Mouse (Mus musculus) liver, embryonic 16.5 days (tissue): ENCODE data around the gene Pknox2. TPM values are rescaled to one million over a fixed set of nuclear protein-coding genes. Genes with fewer than 3 reads are reported as not detected.

Source experiments
- ATAC-seq: fragments of 200-750 bp; cut with Nextera tagmentation; 2 replicates; pipeline ENCODE4 v1.8.0; 2017; ENCODE audit warnings: low read depth, mild to moderate bottlenecking, moderate number of reproducible peaks, moderate library complexity
- H3K27ac ChIP-seq: fragments of 300-500 bp; sonication (generic); 2 replicates; pipeline ENCODE4 v1.5.1; 2014; ENCODE audit warnings: mild to moderate bottlenecking, low read length
- H3K27me3 ChIP-seq: fragments of 300-500 bp; sonication (generic); 2 replicates; pipeline ENCODE4 v1.6.1; 2014; ENCODE audit warnings: low read depth, low read length, mixed read lengths; ENCODE audit not compliant: control insufficient read depth, insufficient read depth
- H3K36me3 ChIP-seq: fragments of 300-500 bp; sonication (generic); 2 replicates; pipeline ENCODE4 v1.6.1; 2014; ENCODE audit warnings: mild to moderate bottlenecking; ENCODE audit not compliant: control insufficient read depth, insufficient read depth
- H3K4me1 ChIP-seq: fragments of 300-500 bp; sonication (generic); 2 replicates; pipeline ENCODE4 v1.6.1; 2014; ENCODE audit warnings: low read depth, low read length, mixed read lengths; ENCODE audit not compliant: control insufficient read depth
- H3K4me2 ChIP-seq: fragments of 300-500 bp; sonication (generic); 2 replicates; pipeline ENCODE4 v1.6.1; 2014; ENCODE audit warnings: low read depth, low read length, mixed read lengths
- H3K4me3 ChIP-seq: fragments of 300-500 bp; sonication (generic); 2 replicates; pipeline ENCODE4 v1.5.1; 2014; ENCODE audit warnings: low read depth, mild to moderate bottlenecking, low read length
- H3K9ac ChIP-seq: fragments of 300-500 bp; sonication (generic); 2 replicates; pipeline ENCODE4 v1.6.1; 2014; ENCODE audit warnings: low read depth, low read length
- H3K9me3 ChIP-seq: fragments of 300-500 bp; sonication (generic); replicated peaks from 2 replicates; pipeline ENCODE4 v1.6.1; 2016; ENCODE audit warnings: low read length; ENCODE audit not compliant: control insufficient read depth
- whole genome bisulfite sequencing: fragments of 180-500 bp; shearing (Covaris S2); extraction: QIAGEN DNeasy Blood & Tissue Kit; methylation state at CpG from one replicate; pipeline ENCODE4 v1.1.7; 2014; ENCODE audit not compliant: insufficient replicate concordance; 5-methylcytosine and 5-hydroxymethylcytosine counted together
- polyA plus RNA-seq: library from polyadenylated mRNA; unstranded; fragments of >200 nt; fragmentation: Nextera tagmentation; extraction: Ambion mirVana; gene quantifications from 2 replicates; pipeline ENCODE4 v1.2.1, GENCODE M21; 2015

Gene Pknox2
- polyA plus RNA-seq, 1 experiment from 2014 or later = 0.50 TPM

DNA sequence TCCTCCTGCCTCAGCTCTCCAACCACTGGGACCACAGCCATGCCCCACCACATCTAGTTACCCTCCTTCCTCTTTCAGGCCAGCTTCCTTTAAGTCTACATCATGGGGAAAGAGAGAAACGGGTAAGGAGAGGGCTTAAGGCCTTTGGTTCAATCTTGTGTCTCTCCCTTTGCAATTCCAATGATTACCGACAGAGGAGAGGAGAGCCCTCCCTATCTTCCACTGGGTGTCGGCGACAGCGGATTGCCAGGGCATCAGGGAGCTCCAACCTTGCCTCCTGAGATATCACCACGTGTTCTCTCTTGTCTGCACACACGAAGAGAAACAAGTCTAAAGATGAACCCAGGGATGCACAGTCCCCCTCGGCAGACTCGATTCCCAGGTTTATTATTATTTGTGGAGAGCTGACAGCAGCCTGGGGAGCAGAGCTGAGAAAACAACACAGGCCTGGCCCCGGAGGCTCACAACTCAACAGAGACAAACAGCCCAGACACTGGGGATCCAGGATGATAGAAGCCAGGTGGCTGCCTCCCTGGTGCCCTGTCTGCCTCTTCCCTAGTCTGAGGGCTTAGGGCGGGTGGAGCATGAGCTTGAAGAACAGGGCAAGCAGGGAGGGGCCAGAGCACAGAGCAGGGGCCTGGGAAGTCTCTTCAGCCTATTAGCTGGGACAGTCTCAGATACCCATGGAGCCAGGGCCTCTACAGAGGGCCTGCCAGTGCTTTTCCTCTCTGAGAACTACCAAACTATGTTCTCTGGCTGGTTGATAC is 170.4 kb downstream of the Pknox2 start:
- Histone ChIP-seq H3K4me2 (no peak overlapping the region), H3K4me1 (no peaks in the 10 kb centered on the region), H3K27me3 (no peaks in the 10 kb centered on the region), H3K4me3 (no peak overlapping the region), H3K9ac (no peak overlapping the region), H3K9me3 (no peaks in the 10 kb centered on the region), H3K36me3 (no peaks in the 10 kb centered on the region), H3K27ac (no peak overlapping the region)
- no peak for ATAC-seq
- 38% methylated on average over 11 of the region's 11 CpGs for WGBS

- no peak for ATAC-seq
- 53% methylated on average over 11 of the region's 11 CpGs for WGBS
- no peak overlapping the region for H3K9ac ChIP-seq
These were observed 173.6 kb downstream of the Pknox2 start for GRCm38 (mm10) chr9:36973486-36974227.

GRCm38 (mm10) chr9:36972089-36972488 is 175.1 kb downstream of the Pknox2 start:
- Histone ChIP-seq H3K4me1 (no peaks in the 10 kb centered on the region), H3K4me3 (no peak overlapping the region), H3K27ac (no peak overlapping the region), H3K9me3 (no peaks in the 10 kb centered on the region), H3K36me3 (no peaks in the 10 kb centered on the region), H3K4me2 (no peak overlapping the region), H3K27me3 (no peaks in the 10 kb centered on the region), H3K9ac (no peak overlapping the region)
- 47% methylated on average over 3 of the region's 3 CpGs for WGBS
- ATAC-seq = no peak

More at GRCm38 (mm10) chr9:36973486-36974227, 173.6 kb downstream of the Pknox2 start:
- H3K9me3 ChIP-seq = no peaks in the 10 kb centered on the region
- H3K4me3 ChIP-seq = no peak overlapping the region
- H3K36me3 ChIP-seq = no peaks in the 10 kb centered on the region
- H3K4me2 ChIP-seq = no peak overlapping the region
- no peaks in the 10 kb centered on the region for H3K4me1 ChIP-seq
- H3K27me3 ChIP-seq = no peaks in the 10 kb centered on the region
- no peak overlapping the region for H3K27ac ChIP-seq

- no peaks in the 10 kb centered on the region for H3K4me1 ChIP-seq
- H3K36me3 ChIP-seq = no peaks in the 10 kb centered on the region
- 25% methylated on average over 3 of the region's 3 CpGs for WGBS
- no peak overlapping the region for H3K27ac ChIP-seq
- ATAC-seq = no peak
- no peaks in the 10 kb centered on the region for H3K27me3 ChIP-seq
- H3K4me3 ChIP-seq = no peak overlapping the region
- H3K9me3 ChIP-seq = no peaks in the 10 kb centered on the region
- H3K4me2 ChIP-seq = no peak overlapping the region
- no peak overlapping the region for H3K9ac ChIP-seq
These were observed 176.1 kb downstream of the Pknox2 start for GRCm38 (mm10) chr9:36971066-36971465.

- Histone ChIP-seq H3K9ac (no peak overlapping the region), H3K27me3 (no peaks in the 10 kb centered on the region), H3K4me1 (no peaks in the 10 kb centered on the region), H3K36me3 (no peaks in the 10 kb centered on the region), H3K27ac (no peak overlapping the region), H3K4me3 (no peak overlapping the region), H3K9me3 (no peaks in the 10 kb centered on the region), H3K4me2 (no peak overlapping the region)
- no peak for ATAC-seq
- 6% methylated on average over 5 of the region's 5 CpGs for WGBS
These were observed 176.6 kb downstream of the Pknox2 start for GRCm38 (mm10) chr9:36970651-36971050.

- Histone ChIP-seq H3K27ac (no peak overlapping the region), H3K9me3 (no peaks in the 10 kb centered on the region), H3K27me3 (no peaks in the 10 kb centered on the region), H3K4me2 (no peak overlapping the region), H3K4me3 (no peak overlapping the region), H3K9ac (no peak overlapping the region), H3K4me1 (no peaks in the 10 kb centered on the region), H3K36me3 (no peaks in the 10 kb centered on the region)
- 76% methylated on average over 1 of the region's 1 CpGs for WGBS
- no peak for ATAC-seq
These were observed 178.1 kb downstream of the Pknox2 start for GRCm38 (mm10) chr9:36969131-36969530.

GRCm38 (mm10) chr9:36968713-36969112 is 178.5 kb downstream of the Pknox2 start:
- Histone ChIP-seq H3K4me3 (no peak overlapping the region), H3K4me1 (no peaks in the 10 kb centered on the region), H3K9ac (no peak overlapping the region), H3K4me2 (no peak overlapping the region), H3K9me3 (no peaks in the 10 kb centered on the region), H3K36me3 (no peaks in the 10 kb centered on the region), H3K27me3 (no peaks in the 10 kb centered on the region), H3K27ac (no peak overlapping the region)
- ATAC-seq = no peak
- 39% methylated on average over 7 of the region's 7 CpGs for WGBS

DNA sequence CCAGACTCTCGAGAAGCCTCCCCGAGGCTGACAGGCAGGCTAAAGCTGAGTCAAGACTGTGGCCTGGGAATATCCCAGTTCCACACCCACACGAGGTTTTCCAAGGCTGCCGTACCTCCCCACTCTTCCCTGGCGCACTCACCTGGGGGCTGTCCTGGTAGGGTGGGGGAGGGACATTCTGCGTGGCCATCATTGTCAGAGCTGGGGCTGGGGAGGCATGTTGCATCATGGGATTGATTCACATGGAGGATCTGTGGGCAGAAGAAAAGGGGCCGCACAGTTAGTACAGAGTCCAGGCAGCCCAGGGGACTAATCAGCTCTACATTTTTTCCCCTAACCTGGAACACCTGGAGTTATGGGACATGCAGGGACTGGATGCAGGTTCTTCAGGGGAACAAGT is 179.0 kb downstream of the Pknox2 start:
- no peaks in the 10 kb centered on the region for H3K27me3 ChIP-seq
- H3K36me3 ChIP-seq = no peaks in the 10 kb centered on the region
- no peak overlapping the region for H3K4me2 ChIP-seq
- no peak overlapping the region for H3K9ac ChIP-seq
- H3K4me1 ChIP-seq = no peaks in the 10 kb centered on the region
- H3K9me3 ChIP-seq = no peaks in the 10 kb centered on the region
- no peak overlapping the region for H3K4me3 ChIP-seq
- 61% methylated on average over 7 of the region's 7 CpGs for WGBS
- H3K27ac ChIP-seq = no peak overlapping the region
- ATAC-seq = no peak

DNA sequence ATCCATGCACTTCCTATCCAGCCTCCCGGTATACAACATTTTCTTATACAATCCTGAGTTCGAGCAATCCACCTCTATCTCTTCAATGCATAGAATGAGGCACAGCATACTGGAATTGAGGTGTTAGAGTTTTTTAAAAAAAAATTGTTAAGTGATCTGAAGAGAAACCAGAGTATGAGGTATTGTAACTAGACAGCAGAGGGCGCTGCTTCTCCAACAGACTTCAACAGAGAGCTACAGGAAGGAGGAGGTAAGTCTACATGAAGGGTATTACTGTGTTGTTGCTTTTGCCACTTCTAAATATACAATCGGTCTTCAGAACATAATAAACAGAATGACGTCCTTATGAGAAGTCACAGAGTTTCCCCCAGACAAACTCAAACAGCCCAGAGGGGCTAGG is 181.5 kb downstream of the Pknox2 start:
- Histone ChIP-seq H3K27me3 (no peaks in the 10 kb centered on the region), H3K4me2 (no peak overlapping the region), H3K9ac (no peak overlapping the region), H3K9me3 (no peaks in the 10 kb centered on the region), H3K27ac (no peak overlapping the region), H3K4me1 (no peaks in the 10 kb centered on the region), H3K4me3 (no peak overlapping the region), H3K36me3 (no peaks in the 10 kb centered on the region)
- ATAC-seq = no peak
- 43% methylated on average over 5 of the region's 5 CpGs for WGBS
